Mouse (Mus musculus): ENCODE data around the gene Capns2. TPM values are rescaled to one million over a fixed set of nuclear protein-coding genes. Genes with fewer than 3 reads are reported as not detected.

The Capns2 gene
- total and polyA plus RNA-seq, 3 experiments: 0.21 to 0.62 TPM; not detected in 1

GRCm38 (mm10) chr8:92908448-92908847 lies 7.2 kb downstream of the Capns2 start:
- no peak overlapping the region for H3K27ac ChIP-seq (ENCODE audit: control insufficient read depth, low read depth, low read length)
- H3K4me3 ChIP-seq (ENCODE audit: control insufficient read depth in 1 of 2, insufficient read depth in 1 of 2, low read depth in 2 of 2, low read length in 2 of 2): no peak overlapping the region
- H3K9ac ChIP-seq (ENCODE audit: control insufficient read depth, low read depth, low read length, poor library complexity, severe bottlenecking): no peak overlapping the region
- H3K9me3 ChIP-seq (replicated peaks; ENCODE audit: insufficient read depth, low read length): no peaks in the 10 kb centered on the region
- TF ChIP-seq ZC3H11A (IDR thresholded peaks at IDR 0.05; ENCODE audit: low read depth, low read length) (no peak), EP300 (IDR thresholded peaks at IDR 0.05; ENCODE audit: low read depth in 1 of 2, low read length in 2 of 2) (no peak), SMC3 (IDR thresholded peaks at IDR 0.05; ENCODE audit: low read depth, low read length) (no peak), JUND (IDR thresholded peaks at IDR 0.05; ENCODE audit: low read depth, low read length) (no peak), MYC (IDR thresholded peaks at IDR 0.05; ENCODE audit: low read depth, low read length) (no peak), ZNF384 (IDR thresholded peaks at IDR 0.05; ENCODE audit: low read depth, low read length) (no peak), ZMIZ1 (IDR thresholded peaks at IDR 0.05; ENCODE audit: low read depth, low read length) (no peak), UBTF (IDR thresholded peaks at IDR 0.05; ENCODE audit: borderline replicate concordance, insufficient read depth, low read depth, low read length) (no peak), TCF12 (IDR thresholded peaks at IDR 0.05; ENCODE audit: low read depth, low read length) (no peak)
- no peaks in the 10 kb centered on the region for H3K27me3 ChIP-seq (ENCODE audit: control insufficient read depth in 1 of 2, insufficient read depth in 2 of 2, low read length in 2 of 2)
- no peaks in the 10 kb centered on the region for H3K79me2 ChIP-seq (ENCODE audit: control insufficient read depth, insufficient read depth, low read length, poor library complexity)
- no peaks in the 10 kb centered on the region for H3K4me1 ChIP-seq (ENCODE audit: control insufficient read depth in 1 of 2, insufficient read depth in 2 of 2, low read length in 2 of 2)
- DNase-seq (ENCODE audit: low read depth, low spot score): no peak
- peaks cover 0 to 2% of the 10 kb centered on the region in 2 experiments; a peak in 2 of 4 replicates for H3K36me3 ChIP-seq (ENCODE audit: control insufficient read depth in 1 of 2, insufficient read depth in 2 of 2, low read length in 2 of 2)

DNA sequence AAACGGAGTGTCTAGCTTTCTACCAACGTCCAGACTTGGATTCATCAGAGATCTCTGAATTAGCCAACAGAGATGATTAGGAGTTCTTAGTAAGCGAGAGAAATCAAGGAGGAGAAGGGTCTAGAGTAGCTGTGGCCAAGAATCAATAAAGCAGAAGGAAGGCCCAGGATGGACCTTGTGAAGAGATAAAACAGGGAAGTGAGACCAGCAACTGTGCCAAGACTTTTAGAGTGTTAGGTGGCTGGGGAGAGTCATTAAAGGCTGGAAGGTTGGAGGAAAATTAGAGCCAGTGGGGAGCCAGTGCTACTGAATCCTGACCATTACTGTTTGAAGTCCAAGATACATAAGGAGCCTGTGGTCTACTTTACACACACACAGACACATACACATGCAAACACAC lies 10.3 kb downstream of the Capns2 start:
- H3K4me1 ChIP-seq (ENCODE audit: control insufficient read depth in 1 of 2, insufficient read depth in 2 of 2, low read length in 2 of 2): no peaks in the 10 kb centered on the region; a peak in 1 of 4 replicates
- H3K9ac ChIP-seq (ENCODE audit: control insufficient read depth, low read depth, low read length, poor library complexity, severe bottlenecking): no peak overlapping the region
- peaks cover 2% of the 10 kb centered on the region in 2 experiments; a peak in 2 of 4 replicates for H3K36me3 ChIP-seq (ENCODE audit: control insufficient read depth in 1 of 2, insufficient read depth in 2 of 2, low read length in 2 of 2)
- no peak overlapping the region for H3K4me3 ChIP-seq (ENCODE audit: control insufficient read depth in 1 of 2, insufficient read depth in 1 of 2, low read depth in 2 of 2, low read length in 2 of 2)
- no peaks in the 10 kb centered on the region for H3K79me2 ChIP-seq (ENCODE audit: control insufficient read depth, insufficient read depth, low read length, poor library complexity)
- DNase-seq (ENCODE audit: low read depth, low spot score): peak; percentile 5
- H3K27me3 ChIP-seq (ENCODE audit: control insufficient read depth in 1 of 2, insufficient read depth in 2 of 2, low read length in 2 of 2): no peaks in the 10 kb centered on the region
- TF ChIP-seq USF1 (IDR thresholded peaks at IDR 0.05; ENCODE audit: low read depth, low read length) (no peak), HCFC1 (IDR thresholded peaks at IDR 0.05; ENCODE audit: low read depth, low read length) (no peak), EP300 (IDR thresholded peaks at IDR 0.05; ENCODE audit: low read depth in 1 of 2, low read length in 2 of 2) (no peak), MAZ (IDR thresholded peaks at IDR 0.05; ENCODE audit: low read depth, low read length) (no peak), CTCF (IDR thresholded peaks at IDR 0.05 in 2 of 3, conservative IDR thresholded peaks at IDR 0.05 in 1 of 3; ENCODE audit: control insufficient read depth in 1 of 3, insufficient read depth in 1 of 3, low read depth in 2 of 3, low read length in 3 of 3, poor library complexity in 1 of 3, severe bottlenecking in 1 of 3) (no peak), MEF2A (IDR thresholded peaks at IDR 0.05; ENCODE audit: extremely low read depth, insufficient replicate concordance, low read depth, low read length, poor library complexity, severe bottlenecking) (no peak), MXI1 (IDR thresholded peaks at IDR 0.05; ENCODE audit: low read depth, low read length) (no peak)
- no peak overlapping the region for H3K27ac ChIP-seq (ENCODE audit: control insufficient read depth, low read depth, low read length)
- H3K9me3 ChIP-seq (replicated peaks; ENCODE audit: insufficient read depth, low read length): no peaks in the 10 kb centered on the region
